Mouse (Mus musculus) heart, postnatal 36 days (tissue): ENCODE measurements around the gene Kcnn3. TPM values are rescaled to one million over a fixed set of nuclear protein-coding genes. Genes with fewer than 3 reads are reported as not detected.

Experiments used
- DNase-seq, 2 experiments: peaks; one replicate each; pipeline ENCODE4 v3.0.0; 2021 to 2022
- intact Hi-C: fragments of 180-260 bp; cut with DNase I; formaldehyde crosslinking; loops from one replicate; pipeline ENCODE4 v1.15.1; 2025
- total RNA-seq, 2 experiments: library from RNA; stranded (reverse); gene quantifications; 2 replicates each; pipeline ENCODE4 v1.2.3; 2021

Kcnn3 gene
- total RNA-seq, 2 experiments from 2014 or later, result 1.9 to 2.3 TPM

GRCm38 (mm10) chr3:89603300-89603699 lies 83.3 kb downstream of the Kcnn3 start:
- intact Hi-C loops, result no loop called here
- no peak for DNase-seq

- intact Hi-C loops, result no loop called here
- no peak for DNase-seq
Measured at GRCm38 (mm10) chr3:89605235-89605634, 85.3 kb downstream of the Kcnn3 start.

GRCm38 (mm10) chr3:89607327-89607726 lies 87.4 kb downstream of the Kcnn3 start:
- intact Hi-C loops, result no loop called here
- DNase-seq, result no peak

- no peak for DNase-seq
- intact Hi-C loops, result no loop called here
Measured at GRCm38 (mm10) chr3:89612048-89612447, 92.1 kb downstream of the Kcnn3 start.

- peak; percentile 33 to 50 for DNase-seq
- intact Hi-C loops, result no loop called here
Measured at GRCm38 (mm10) chr3:89613526-89614523, 93.9 kb downstream of the Kcnn3 start.

GRCm38 (mm10) chr3:89616861-89617260 lies 96.9 kb downstream of the Kcnn3 start:
- intact Hi-C loops, result no loop called here
- no peak for DNase-seq

- intact Hi-C loops, result no loop called here
- no peak for DNase-seq
Measured at GRCm38 (mm10) chr3:89617360-89617759, 97.4 kb downstream of the Kcnn3 start.

GRCm38 (mm10) chr3:89622825-89623224 lies 102.9 kb downstream of the Kcnn3 start:
- intact Hi-C loops, result no loop called here
- DNase-seq, result no peak

- intact Hi-C loops, result no loop called here
- no peak for DNase-seq
Measured at GRCm38 (mm10) chr3:89623531-89623930, 103.6 kb downstream of the Kcnn3 start.

- intact Hi-C loops, result no loop called here
- no peak for DNase-seq
Measured at GRCm38 (mm10) chr3:89624001-89624400, 104.0 kb downstream of the Kcnn3 start.

- no peak for DNase-seq
- intact Hi-C loops, result no loop called here
Measured at GRCm38 (mm10) chr3:89624814-89625445, 105.0 kb downstream of the Kcnn3 start.

- no peak for DNase-seq
- intact Hi-C loops, result no loop called here
Measured at GRCm38 (mm10) chr3:89626556-89626955, 106.6 kb downstream of the Kcnn3 start.

- intact Hi-C loops, result no loop called here
- peak; percentile 16 to 24 for DNase-seq
Measured at GRCm38 (mm10) chr3:89629811-89630210, 109.8 kb downstream of the Kcnn3 start.

- intact Hi-C loops, result no loop called here
- peak; percentile 13 to 43 for DNase-seq
Measured at GRCm38 (mm10) chr3:89631750-89632149, 111.8 kb downstream of the Kcnn3 start.

GRCm38 (mm10) chr3:89633531-89633930 lies 113.6 kb downstream of the Kcnn3 start:
- peak in 1 of 2 experiments; percentile 9 for DNase-seq
- intact Hi-C loops, result no loop called here

- DNase-seq, result peak; percentile 23 to 39
- intact Hi-C loops, result no loop called here
Measured at GRCm38 (mm10) chr3:89633941-89634340, 114.0 kb downstream of the Kcnn3 start.

GRCm38 (mm10) chr3:89640804-89641203 lies 120.8 kb downstream of the Kcnn3 start:
- intact Hi-C loops, result no loop called here

GRCm38 (mm10) chr3:89643391-89643790 lies 123.4 kb downstream of the Kcnn3 start:
- no peak for DNase-seq
- intact Hi-C loops, result no loop called here

More at GRCm38 (mm10) chr3:89640804-89641203, 120.8 kb downstream of the Kcnn3 start:
- DNase-seq, result no peak

- intact Hi-C loops, result no loop called here
- peak in 1 of 2 experiments; percentile 20 for DNase-seq
Measured at GRCm38 (mm10) chr3:89646813-89647255, 126.9 kb downstream of the Kcnn3 start.

GRCm38 (mm10) chr3:89647268-89647874 lies 127.4 kb downstream of the Kcnn3 start:
- intact Hi-C loops, result no loop called here
- DNase-seq, result no peak

- no peak for DNase-seq
- intact Hi-C loops, result no loop called here
Measured at GRCm38 (mm10) chr3:89649890-89650289, 129.9 kb downstream of the Kcnn3 start.
